Mouse (Mus musculus): ENCODE measurements around the gene Cryba2.

Gene Cryba2

GRCm38 (mm10) chr1:74924464-74924863 is 31.5 kb upstream of the Cryba2 start:
- Histone ChIP-seq H3K4me3 (replicated peaks; ENCODE audit: low read length) (no peak overlapping the region), H3K36me3 (ENCODE audit: insufficient read depth, low read length) (no peaks in the 10 kb centered on the region)

GRCm38 (mm10) chr1:74915706-74916105 is 22.8 kb upstream of the Cryba2 start:
- TF ChIP-seq NANOG (IDR thresholded peaks at IDR 0.05; ENCODE audit: borderline replicate concordance, low read length): no peak
- TF ChIP-seq CTCF (conservative IDR thresholded peaks at IDR 0.05; ENCODE audit: low read length): peak; percentile 56
- TF ChIP-seq POU5F1 (IDR thresholded peaks at IDR 0.05; ENCODE audit: borderline replicate concordance, low read length): no peak
- Histone ChIP-seq H3K9me3 (ENCODE audit: low read length) (no peaks in the 10 kb centered on the region; the same call in 1 of the 2 replicates), H3K4me3 (replicated peaks; ENCODE audit: low read length) (no peak overlapping the region), H3K4me1 (replicated peaks; ENCODE audit: low read depth, low read length) (peaks cover 5% of the 10 kb centered on the region), H3K36me3 (ENCODE audit: insufficient read depth, low read length) (no peaks in the 10 kb centered on the region), H3K27me3 (ENCODE audit: insufficient read depth, low read length) (peaks cover 48% of the 10 kb centered on the region)

More at GRCm38 (mm10) chr1:74924464-74924863, 31.5 kb upstream of the Cryba2 start:
- Histone ChIP-seq H3K4me1 (replicated peaks; ENCODE audit: low read depth, low read length) (peaks cover 22% of the 10 kb centered on the region), H3K9me3 (ENCODE audit: low read length) (no peaks in the 10 kb centered on the region), H3K27me3 (ENCODE audit: insufficient read depth, low read length) (peaks cover 72% of the 10 kb centered on the region)
- TF ChIP-seq NANOG (IDR thresholded peaks at IDR 0.05; ENCODE audit: borderline replicate concordance, low read length) (no peak), POU5F1 (IDR thresholded peaks at IDR 0.05; ENCODE audit: borderline replicate concordance, low read length) (no peak), CTCF (conservative IDR thresholded peaks at IDR 0.05; ENCODE audit: low read length) (no peak)

- no peak for TF ChIP-seq NANOG (IDR thresholded peaks at IDR 0.05; ENCODE audit: borderline replicate concordance, low read length)
- no peak for TF ChIP-seq POU5F1 (IDR thresholded peaks at IDR 0.05; ENCODE audit: borderline replicate concordance, low read length)
- TF ChIP-seq CTCF (conservative IDR thresholded peaks at IDR 0.05; ENCODE audit: low read length): no peak
- no peaks in the 10 kb centered on the region for H3K9me3 ChIP-seq (ENCODE audit: low read length)
- H3K4me1 ChIP-seq (replicated peaks; ENCODE audit: low read depth, low read length): peaks cover 45% of the 10 kb centered on the region
- no peak overlapping the region for H3K4me3 ChIP-seq (replicated peaks; ENCODE audit: low read length)
- peaks cover 96% of the 10 kb centered on the region for H3K27me3 ChIP-seq (ENCODE audit: insufficient read depth, low read length)
- no peaks in the 10 kb centered on the region for H3K36me3 ChIP-seq (ENCODE audit: insufficient read depth, low read length)
These were observed 9.2 kb upstream of the Cryba2 start for GRCm38 (mm10) chr1:74902191-74902590.

- Histone ChIP-seq H3K9me3 (ENCODE audit: low read length) (no peaks in the 10 kb centered on the region), H3K4me3 (replicated peaks; ENCODE audit: low read length) (no peak overlapping the region), H3K27me3 (ENCODE audit: insufficient read depth, low read length) (peaks cover 97% of the 10 kb centered on the region), H3K36me3 (ENCODE audit: insufficient read depth, low read length) (no peaks in the 10 kb centered on the region), H3K4me1 (replicated peaks; ENCODE audit: low read depth, low read length) (peaks cover 49% of the 10 kb centered on the region)
- TF ChIP-seq POU5F1 (IDR thresholded peaks at IDR 0.05; ENCODE audit: borderline replicate concordance, low read length): no peak
- peak; percentile 77 for TF ChIP-seq CTCF (conservative IDR thresholded peaks at IDR 0.05; ENCODE audit: low read length)
- no peak for TF ChIP-seq NANOG (IDR thresholded peaks at IDR 0.05; ENCODE audit: borderline replicate concordance, low read length)
These were observed 8.7 kb upstream of the Cryba2 start for GRCm38 (mm10) chr1:74901686-74902085.

GRCm38 (mm10) chr1:74900341-74901285 is 7.7 kb upstream of the Cryba2 start:
- Histone ChIP-seq H3K36me3 (ENCODE audit: insufficient read depth, low read length) (no peaks in the 10 kb centered on the region), H3K9me3 (ENCODE audit: low read length) (no peaks in the 10 kb centered on the region), H3K4me1 (replicated peaks; ENCODE audit: low read depth, low read length) (peaks cover 60% of the 10 kb centered on the region), H3K4me3 (replicated peaks; ENCODE audit: low read length) (peak overlapping the region; percentile 74), H3K27me3 (ENCODE audit: insufficient read depth, low read length) (peaks cover 97% of the 10 kb centered on the region)
- TF ChIP-seq NANOG (IDR thresholded peaks at IDR 0.05; ENCODE audit: borderline replicate concordance, low read length): no peak
- TF ChIP-seq CTCF (conservative IDR thresholded peaks at IDR 0.05; ENCODE audit: low read length): no peak

- H3K4me3 ChIP-seq (replicated peaks; ENCODE audit: low read length): no peak overlapping the region
These were observed 5.9 kb upstream of the Cryba2 start for GRCm38 (mm10) chr1:74898656-74899431.

GRCm38 (mm10) chr1:74897976-74898375 is 5.0 kb upstream of the Cryba2 start:
- H3K36me3 ChIP-seq (ENCODE audit: insufficient read depth, low read length): no peaks in the 10 kb centered on the region

More at GRCm38 (mm10) chr1:74898656-74899431, 5.9 kb upstream of the Cryba2 start:
- Histone ChIP-seq H3K27me3 (ENCODE audit: insufficient read depth, low read length) (peaks cover 95% of the 10 kb centered on the region), H3K36me3 (ENCODE audit: insufficient read depth, low read length) (no peaks in the 10 kb centered on the region), H3K4me1 (replicated peaks; ENCODE audit: low read depth, low read length) (peaks cover 66% of the 10 kb centered on the region), H3K9me3 (ENCODE audit: low read length) (no peaks in the 10 kb centered on the region)
- TF ChIP-seq CTCF (conservative IDR thresholded peaks at IDR 0.05; ENCODE audit: low read length): no peak
- TF ChIP-seq POU5F1 (IDR thresholded peaks at IDR 0.05; ENCODE audit: borderline replicate concordance, low read length): no peak
- no peak for TF ChIP-seq NANOG (IDR thresholded peaks at IDR 0.05; ENCODE audit: borderline replicate concordance, low read length)

GRCm38 (mm10) chr1:74894966-74895365 is 2.0 kb upstream of the Cryba2 start:
- no peaks in the 10 kb centered on the region for H3K36me3 ChIP-seq (ENCODE audit: insufficient read depth, low read length)
- peaks cover 65% of the 10 kb centered on the region for H3K4me1 ChIP-seq (replicated peaks; ENCODE audit: low read depth, low read length)
- peak; percentile 67 for TF ChIP-seq CTCF (conservative IDR thresholded peaks at IDR 0.05; ENCODE audit: low read length)
- no peak for TF ChIP-seq POU5F1 (IDR thresholded peaks at IDR 0.05; ENCODE audit: borderline replicate concordance, low read length)
- peaks cover 97% of the 10 kb centered on the region for H3K27me3 ChIP-seq (ENCODE audit: insufficient read depth, low read length)
- no peaks in the 10 kb centered on the region for H3K9me3 ChIP-seq (ENCODE audit: low read length)
- H3K4me3 ChIP-seq (replicated peaks; ENCODE audit: low read length): no peak overlapping the region

More at GRCm38 (mm10) chr1:74897976-74898375, 5.0 kb upstream of the Cryba2 start:
- TF ChIP-seq POU5F1 (IDR thresholded peaks at IDR 0.05; ENCODE audit: borderline replicate concordance, low read length): no peak
- TF ChIP-seq NANOG (IDR thresholded peaks at IDR 0.05; ENCODE audit: borderline replicate concordance, low read length): no peak
- TF ChIP-seq CTCF (conservative IDR thresholded peaks at IDR 0.05; ENCODE audit: low read length): no peak
- Histone ChIP-seq H3K4me3 (replicated peaks; ENCODE audit: low read length) (peak overlapping the region; percentile 29; the same call in 1 of the 2 replicates), H3K4me1 (replicated peaks; ENCODE audit: low read depth, low read length) (peaks cover 73% of the 10 kb centered on the region), H3K9me3 (ENCODE audit: low read length) (no peaks in the 10 kb centered on the region), H3K27me3 (ENCODE audit: insufficient read depth, low read length) (peaks cover 95% of the 10 kb centered on the region)
